Mouse (Mus musculus): ENCODE measurements around the gene Rnf185. TPM values are rescaled to one million over a fixed set of nuclear protein-coding genes. Genes with fewer than 3 reads are reported as not detected.
A peak's percentile ranks its signal among the peaks of the same experiment; 100 is the strongest.

Gene Rnf185
- polyA plus RNA-seq, 1 experiment from 2014 or later: 48.1 TPM

DNA sequence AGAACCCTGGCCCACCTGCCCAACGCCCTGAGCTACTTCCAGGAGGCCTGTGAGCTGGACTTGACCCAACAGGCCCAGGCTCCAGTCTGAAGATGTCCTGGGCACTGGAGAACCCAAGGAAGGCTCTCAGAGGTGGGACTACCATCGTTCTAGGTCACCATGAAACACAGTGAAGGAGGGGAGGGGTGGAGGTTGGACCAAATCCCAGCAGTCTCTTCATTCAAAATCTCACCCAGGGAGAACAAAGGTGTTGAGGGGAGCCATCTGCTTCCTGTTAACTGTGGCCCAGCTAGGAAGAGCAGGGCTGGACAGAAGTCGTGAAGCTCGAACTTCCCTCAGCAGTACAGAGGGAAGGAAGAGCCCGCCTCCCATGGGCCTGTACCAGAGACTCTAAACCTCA, 62.2 kb downstream of the Rnf185 start:
- WGBS: 68% methylated on average over 5 of the region's 5 CpGs
- Histone ChIP-seq H3K27ac (replicated peaks; ENCODE audit: low read depth, low read length) (no peak overlapping the region), H3K4me3 (ENCODE audit: low read depth, low read length) (no peak overlapping the region), H3K36me3 (replicated peaks; ENCODE audit: control insufficient read depth, insufficient read depth, low read depth, low read length) (no peaks in the 10 kb centered on the region; the same call in 1 of the 2 replicates), H3K4me2 (ENCODE audit: low read depth, low read length) (no peak overlapping the region), H3K4me1 (ENCODE audit: control insufficient read depth, insufficient read depth, low read length) (no peaks in the 10 kb centered on the region), H3K9me3 (replicated peaks; ENCODE audit: control insufficient read depth, low read length) (no peaks in the 10 kb centered on the region), H3K27me3 (ENCODE audit: control insufficient read depth, insufficient read depth, low read length) (no peaks in the 10 kb centered on the region), H3K9ac (replicated peaks; ENCODE audit: low read length) (no peak overlapping the region)
- no peak for DNase-seq (ENCODE audit: low spot score)
- no peak for ATAC-seq (replicated peaks; ENCODE audit: insufficient number of reproducible peaks, low FRiP score, low TSS enrichment, low read depth)

DNA sequence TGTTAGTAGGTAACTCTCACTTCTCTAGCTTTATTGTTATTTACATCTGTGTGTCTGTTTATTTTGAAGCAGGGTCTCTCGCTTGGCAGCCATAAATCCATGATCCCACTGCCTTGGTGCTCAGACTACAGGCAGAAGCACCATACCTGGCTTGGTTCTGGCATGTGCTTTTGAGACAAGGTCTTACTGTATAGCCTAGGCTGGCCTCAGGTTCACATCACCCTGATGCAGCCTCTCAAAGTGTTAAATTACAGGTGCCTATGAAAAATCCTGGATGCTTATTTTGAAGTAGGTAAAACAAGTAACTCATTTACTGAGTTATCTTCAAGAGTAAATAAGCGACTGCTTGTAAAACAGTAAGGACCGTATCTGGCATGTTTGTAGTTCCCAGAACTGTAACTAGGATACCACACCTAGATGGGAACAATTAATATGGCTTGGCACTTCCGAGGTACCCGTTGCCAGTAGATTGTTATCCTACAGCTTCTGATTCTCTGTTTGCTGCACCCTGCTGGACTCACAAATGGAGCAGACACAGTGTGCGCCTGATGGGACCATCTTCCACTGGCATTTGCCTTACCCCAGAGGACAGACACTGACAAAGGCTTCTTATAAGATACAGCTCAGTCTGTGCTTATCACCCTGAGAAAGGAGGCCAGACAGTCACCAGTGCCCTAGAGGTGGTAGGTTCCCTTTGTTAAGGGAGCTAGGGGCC, 64.5 kb downstream of the Rnf185 start:
- no peak overlapping the region for H3K9ac ChIP-seq (replicated peaks; ENCODE audit: low read length)
- H3K36me3 ChIP-seq (replicated peaks; ENCODE audit: control insufficient read depth, insufficient read depth, low read depth, low read length): no peaks in the 10 kb centered on the region; the same call in 1 of the 2 replicates
- H3K4me1 ChIP-seq (ENCODE audit: control insufficient read depth, insufficient read depth, low read length): no peaks in the 10 kb centered on the region
- H3K4me2 ChIP-seq (ENCODE audit: low read depth, low read length): no peak overlapping the region
- H3K27me3 ChIP-seq (ENCODE audit: control insufficient read depth, insufficient read depth, low read length): no peaks in the 10 kb centered on the region
- no peak for DNase-seq (ENCODE audit: low spot score)
- H3K9me3 ChIP-seq (replicated peaks; ENCODE audit: control insufficient read depth, low read length): no peaks in the 10 kb centered on the region
- no peak overlapping the region for H3K4me3 ChIP-seq (ENCODE audit: low read depth, low read length)
- no peak for ATAC-seq (replicated peaks; ENCODE audit: insufficient number of reproducible peaks, low FRiP score, low TSS enrichment, low read depth)
- no peak overlapping the region for H3K27ac ChIP-seq (replicated peaks; ENCODE audit: low read depth, low read length)
- WGBS: 87% methylated on average over 6 of the region's 6 CpGs

DNA sequence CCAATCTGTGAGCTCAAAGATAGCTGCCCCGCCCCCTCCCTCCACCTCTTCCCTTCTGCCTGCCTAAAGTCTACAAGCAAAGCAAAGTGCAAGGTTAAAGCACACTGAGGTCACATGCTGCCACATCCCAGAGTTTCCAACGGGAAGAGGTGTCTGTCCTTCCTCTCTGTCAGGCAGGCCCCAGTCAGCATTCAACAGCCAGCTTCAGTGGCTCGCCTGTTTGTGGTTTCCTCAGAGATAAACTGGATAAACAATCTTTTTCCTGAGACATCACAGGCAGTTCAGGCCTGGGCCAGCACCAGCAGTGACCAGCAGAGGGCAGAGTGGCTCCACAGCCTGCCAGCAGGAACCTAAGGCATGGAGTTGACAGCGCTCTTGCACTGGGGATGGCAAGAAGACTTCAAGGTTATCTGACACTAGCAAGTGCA, 65.2 kb downstream of the Rnf185 start:
- Histone ChIP-seq H3K27ac (replicated peaks; ENCODE audit: low read depth, low read length) (no peak overlapping the region), H3K9me3 (replicated peaks; ENCODE audit: control insufficient read depth, low read length) (no peaks in the 10 kb centered on the region), H3K27me3 (ENCODE audit: control insufficient read depth, insufficient read depth, low read length) (no peaks in the 10 kb centered on the region), H3K4me3 (ENCODE audit: low read depth, low read length) (no peak overlapping the region), H3K36me3 (replicated peaks; ENCODE audit: control insufficient read depth, insufficient read depth, low read depth, low read length) (no peaks in the 10 kb centered on the region; the same call in 1 of the 2 replicates), H3K9ac (replicated peaks; ENCODE audit: low read length) (no peak overlapping the region), H3K4me1 (ENCODE audit: control insufficient read depth, insufficient read depth, low read length) (no peaks in the 10 kb centered on the region), H3K4me2 (ENCODE audit: low read depth, low read length) (no peak overlapping the region)
- peak; percentile 73 for ATAC-seq (replicated peaks; ENCODE audit: insufficient number of reproducible peaks, low FRiP score, low TSS enrichment, low read depth)
- DNase-seq (ENCODE audit: low spot score): peak; percentile 80
- WGBS: 26% methylated on average over 4 of the region's 4 CpGs

DNA sequence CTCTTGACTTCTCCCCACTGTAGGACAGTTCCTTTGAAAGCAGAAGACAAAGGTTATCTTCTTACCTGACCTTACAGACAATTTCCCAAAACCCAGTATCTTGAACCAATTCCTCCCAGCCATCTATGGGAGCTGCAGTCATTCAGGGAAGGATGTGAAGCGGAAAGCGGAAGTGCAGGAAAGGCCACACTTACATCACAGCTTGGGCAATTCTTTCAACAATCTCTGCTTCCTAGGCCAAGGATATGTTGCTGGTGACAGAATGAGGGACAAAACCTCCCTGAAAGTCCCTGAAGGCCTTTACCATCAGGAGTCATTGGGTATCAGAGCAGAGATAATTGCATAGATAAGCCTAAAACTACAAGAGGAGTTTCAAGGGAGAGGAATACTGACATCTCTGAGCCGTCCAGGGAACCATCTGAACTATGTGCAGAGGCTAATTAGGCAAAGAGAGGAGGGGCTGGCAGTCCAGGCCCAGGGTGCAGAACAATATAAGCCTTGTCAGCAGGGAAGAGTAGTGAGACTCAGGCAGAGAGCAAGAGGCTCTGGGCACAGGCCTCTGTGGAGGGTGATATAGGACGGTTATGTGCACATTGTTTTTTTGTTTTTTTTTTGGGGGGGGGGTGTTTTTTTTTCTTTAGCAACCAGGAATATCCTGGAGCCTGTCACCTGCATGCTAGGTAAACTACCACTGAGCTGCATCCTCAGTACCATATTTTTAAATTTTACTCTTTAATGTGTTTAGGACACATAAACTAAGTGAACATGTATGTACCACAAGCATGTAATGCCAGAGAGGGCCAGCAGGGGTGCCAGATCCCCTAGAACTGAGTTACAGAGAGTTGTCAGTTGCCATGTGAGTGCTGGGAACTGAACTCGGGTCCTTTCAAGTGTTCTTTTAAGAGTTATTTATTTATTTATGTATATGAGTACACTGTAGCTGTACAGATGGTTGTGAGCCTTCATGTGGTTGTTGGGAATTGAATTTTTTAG, 69.3 kb downstream of the Rnf185 start:
- Histone ChIP-seq H3K4me1 (ENCODE audit: control insufficient read depth, insufficient read depth, low read length) (no peaks in the 10 kb centered on the region), H3K36me3 (replicated peaks; ENCODE audit: control insufficient read depth, insufficient read depth, low read depth, low read length) (no peaks in the 10 kb centered on the region), H3K27ac (replicated peaks; ENCODE audit: low read depth, low read length) (no peak overlapping the region), H3K9ac (replicated peaks; ENCODE audit: low read length) (no peak overlapping the region), H3K4me3 (ENCODE audit: low read depth, low read length) (no peak overlapping the region), H3K9me3 (replicated peaks; ENCODE audit: control insufficient read depth, low read length) (no peaks in the 10 kb centered on the region), H3K4me2 (ENCODE audit: low read depth, low read length) (no peak overlapping the region), H3K27me3 (ENCODE audit: control insufficient read depth, insufficient read depth, low read length) (no peaks in the 10 kb centered on the region)
- ATAC-seq (replicated peaks; ENCODE audit: insufficient number of reproducible peaks, low FRiP score, low TSS enrichment, low read depth) (no peak), DNase-seq (ENCODE audit: low spot score) (no peak)
- WGBS: 60% methylated on average over 5 of the region's 5 CpGs

DNA sequence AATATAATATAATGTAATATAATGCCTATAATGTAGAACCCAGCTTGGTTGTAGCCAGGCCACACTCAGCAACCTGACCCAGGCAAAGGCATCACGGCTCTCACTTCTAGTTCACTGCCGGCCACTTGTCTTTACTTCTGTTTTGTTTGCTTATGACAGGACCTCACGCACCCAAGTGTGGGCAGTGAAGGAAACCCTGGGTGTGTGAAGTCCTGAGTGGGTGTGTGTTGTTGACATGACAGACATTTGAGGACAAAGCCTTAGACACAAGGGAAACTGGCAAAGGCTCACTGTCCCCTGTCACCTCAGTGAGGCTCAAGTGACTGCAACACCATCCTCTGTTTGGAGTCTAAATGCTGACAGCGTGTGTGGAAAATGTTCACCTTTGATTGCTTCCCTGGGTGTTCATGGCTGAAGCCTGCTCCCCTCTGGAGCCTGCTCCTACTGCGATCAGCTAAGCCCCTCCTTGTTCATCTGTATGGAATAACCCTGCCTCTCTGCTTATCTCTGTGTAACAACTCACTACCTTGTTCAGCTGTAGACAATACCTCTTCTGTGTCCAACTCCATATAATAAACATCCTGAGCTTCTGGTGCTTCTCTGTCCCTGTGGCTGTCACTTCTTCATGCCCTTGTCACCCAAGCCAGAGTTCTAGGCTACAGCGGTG, 70.9 kb downstream of the Rnf185 start:
- DNase-seq (ENCODE audit: low spot score): no peak
- WGBS: 84% methylated on average over 6 of the region's 6 CpGs
- Histone ChIP-seq H3K9ac (replicated peaks; ENCODE audit: low read length) (no peak overlapping the region), H3K27me3 (ENCODE audit: control insufficient read depth, insufficient read depth, low read length) (no peaks in the 10 kb centered on the region), H3K4me1 (ENCODE audit: control insufficient read depth, insufficient read depth, low read length) (no peaks in the 10 kb centered on the region), H3K27ac (replicated peaks; ENCODE audit: low read depth, low read length) (no peak overlapping the region), H3K4me3 (ENCODE audit: low read depth, low read length) (no peak overlapping the region), H3K9me3 (replicated peaks; ENCODE audit: control insufficient read depth, low read length) (no peaks in the 10 kb centered on the region), H3K36me3 (replicated peaks; ENCODE audit: control insufficient read depth, insufficient read depth, low read depth, low read length) (no peaks in the 10 kb centered on the region), H3K4me2 (ENCODE audit: low read depth, low read length) (no peak overlapping the region)
- ATAC-seq (replicated peaks; ENCODE audit: insufficient number of reproducible peaks, low FRiP score, low TSS enrichment, low read depth): no peak

DNA sequence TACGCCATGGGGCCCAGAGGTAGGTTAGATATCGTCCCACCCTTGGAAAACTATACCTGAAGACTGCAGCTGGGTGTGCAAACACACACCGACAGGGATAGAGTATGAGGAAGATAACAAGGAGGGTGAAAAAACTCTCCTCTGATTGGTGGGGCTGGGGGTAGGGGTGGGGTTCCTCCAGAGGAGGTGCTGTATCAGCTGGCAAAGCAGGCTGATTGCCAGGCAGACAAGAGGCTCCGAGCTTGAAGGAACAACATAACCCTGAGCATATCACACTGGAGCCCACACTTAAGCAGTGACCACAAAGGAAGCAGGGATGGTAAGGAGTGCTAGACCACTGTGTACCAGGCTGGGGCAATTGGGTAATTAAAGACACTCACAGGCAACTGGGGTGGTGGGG, 72.7 kb downstream of the Rnf185 start:
- no peaks in the 10 kb centered on the region for H3K4me1 ChIP-seq (ENCODE audit: control insufficient read depth, insufficient read depth, low read length)
- H3K27ac ChIP-seq (replicated peaks; ENCODE audit: low read depth, low read length): no peak overlapping the region
- no peak overlapping the region for H3K4me2 ChIP-seq (ENCODE audit: low read depth, low read length)
- no peak overlapping the region for H3K4me3 ChIP-seq (ENCODE audit: low read depth, low read length)
- H3K9me3 ChIP-seq (replicated peaks; ENCODE audit: control insufficient read depth, low read length): no peaks in the 10 kb centered on the region
- 87% methylated on average over 4 of the region's 4 CpGs for WGBS
- H3K27me3 ChIP-seq (ENCODE audit: control insufficient read depth, insufficient read depth, low read length): no peaks in the 10 kb centered on the region
- no peaks in the 10 kb centered on the region for H3K36me3 ChIP-seq (replicated peaks; ENCODE audit: control insufficient read depth, insufficient read depth, low read depth, low read length)
- DNase-seq (ENCODE audit: low spot score) (no peak), ATAC-seq (replicated peaks; ENCODE audit: insufficient number of reproducible peaks, low FRiP score, low TSS enrichment, low read depth) (no peak)
- H3K9ac ChIP-seq (replicated peaks; ENCODE audit: low read length): no peak overlapping the region

DNA sequence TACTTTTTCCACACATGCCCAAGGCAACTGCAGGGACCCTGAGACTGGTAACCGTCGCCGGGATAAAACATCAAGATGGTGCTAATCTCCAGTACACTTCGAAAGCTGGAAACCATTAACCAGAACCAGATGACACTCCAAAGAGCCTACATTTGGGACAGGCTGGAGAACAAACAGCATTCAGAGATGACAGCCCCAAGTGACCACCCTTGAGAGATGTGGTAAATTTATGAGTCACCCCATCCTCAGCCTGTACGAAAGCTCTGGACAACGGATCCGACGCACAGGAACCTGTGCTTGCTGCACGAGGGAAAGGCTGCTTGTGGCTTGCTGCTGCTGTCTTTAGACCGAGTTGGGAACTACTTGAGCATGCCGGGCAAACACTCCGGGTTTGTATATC, 77.4 kb downstream of the Rnf185 start:
- Histone ChIP-seq H3K36me3 (replicated peaks; ENCODE audit: control insufficient read depth, insufficient read depth, low read depth, low read length) (no peaks in the 10 kb centered on the region), H3K9me3 (replicated peaks; ENCODE audit: control insufficient read depth, low read length) (no peaks in the 10 kb centered on the region), H3K27ac (replicated peaks; ENCODE audit: low read depth, low read length) (peak overlapping the region; percentile 4), H3K4me3 (ENCODE audit: low read depth, low read length) (no peak overlapping the region), H3K4me1 (ENCODE audit: control insufficient read depth, insufficient read depth, low read length) (peaks cover 4% of the 10 kb centered on the region), H3K9ac (replicated peaks; ENCODE audit: low read length) (no peak overlapping the region), H3K4me2 (ENCODE audit: low read depth, low read length) (no peak overlapping the region), H3K27me3 (ENCODE audit: control insufficient read depth, insufficient read depth, low read length) (no peaks in the 10 kb centered on the region)
- WGBS: 42% methylated on average over 12 of the region's 12 CpGs
- peak; percentile 61 for DNase-seq (ENCODE audit: low spot score)
- ATAC-seq (replicated peaks; ENCODE audit: insufficient number of reproducible peaks, low FRiP score, low TSS enrichment, low read depth): no peak
